Mouse (Mus musculus) lung, adult 2 months (tissue): ENCODE measurements around the gene Sema4a.

Experiments used
- CTCF ChIP-seq: fragments of 200-500 bp; IDR thresholded peaks from 2 replicates; pipeline ENCODE4 v1.5.1; 2011; ENCODE audit warnings: mild to moderate bottlenecking, low read length, control low read depth; ENCODE audit not compliant: insufficient read depth
- POLR2A ChIP-seq: fragments of 200-500 bp; IDR thresholded peaks from 2 replicates; pipeline ENCODE4 v1.6.1; 2011; ENCODE audit warnings: low read depth, mild to moderate bottlenecking, control low read depth, low read length, borderline replicate concordance; ENCODE audit errors: extremely low read depth

DNA sequence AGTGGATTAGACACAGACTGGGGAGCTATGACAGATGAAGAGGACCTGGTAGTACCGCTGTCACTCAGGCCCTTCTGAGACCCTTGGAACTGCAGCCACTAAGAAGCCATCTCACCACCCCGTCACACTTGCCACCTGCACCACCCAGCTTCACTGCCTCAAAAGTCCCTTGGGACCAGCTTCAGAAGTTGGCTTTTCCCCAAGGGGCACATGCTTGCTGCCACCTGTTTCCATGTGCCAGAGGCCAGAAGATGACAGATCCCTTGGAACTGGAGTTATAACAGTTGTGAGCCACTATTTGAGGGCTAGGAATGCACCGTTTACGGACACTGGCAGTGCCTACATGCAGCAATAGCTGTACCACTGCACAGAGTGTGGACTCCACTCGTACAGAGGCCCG, 65.7 kb downstream of the Sema4a start:
- TF ChIP-seq POLR2A (no peak), CTCF (no peak)
